Mouse (Mus musculus): ENCODE results near the gene Catsper1. TPM values are rescaled to one million over a fixed set of nuclear protein-coding genes. Genes with fewer than 3 reads are reported as not detected.
A peak's percentile ranks its signal among the peaks of the same experiment; 100 is the strongest.
"Not testable (repeated sequence)": the region's sequence is repeated elsewhere in the genome, so short reads cannot be mapped to it uniquely, and the experiment has no call there.

Gene Catsper1
- polyA plus RNA-seq, 1 experiment, result not detected

DNA sequence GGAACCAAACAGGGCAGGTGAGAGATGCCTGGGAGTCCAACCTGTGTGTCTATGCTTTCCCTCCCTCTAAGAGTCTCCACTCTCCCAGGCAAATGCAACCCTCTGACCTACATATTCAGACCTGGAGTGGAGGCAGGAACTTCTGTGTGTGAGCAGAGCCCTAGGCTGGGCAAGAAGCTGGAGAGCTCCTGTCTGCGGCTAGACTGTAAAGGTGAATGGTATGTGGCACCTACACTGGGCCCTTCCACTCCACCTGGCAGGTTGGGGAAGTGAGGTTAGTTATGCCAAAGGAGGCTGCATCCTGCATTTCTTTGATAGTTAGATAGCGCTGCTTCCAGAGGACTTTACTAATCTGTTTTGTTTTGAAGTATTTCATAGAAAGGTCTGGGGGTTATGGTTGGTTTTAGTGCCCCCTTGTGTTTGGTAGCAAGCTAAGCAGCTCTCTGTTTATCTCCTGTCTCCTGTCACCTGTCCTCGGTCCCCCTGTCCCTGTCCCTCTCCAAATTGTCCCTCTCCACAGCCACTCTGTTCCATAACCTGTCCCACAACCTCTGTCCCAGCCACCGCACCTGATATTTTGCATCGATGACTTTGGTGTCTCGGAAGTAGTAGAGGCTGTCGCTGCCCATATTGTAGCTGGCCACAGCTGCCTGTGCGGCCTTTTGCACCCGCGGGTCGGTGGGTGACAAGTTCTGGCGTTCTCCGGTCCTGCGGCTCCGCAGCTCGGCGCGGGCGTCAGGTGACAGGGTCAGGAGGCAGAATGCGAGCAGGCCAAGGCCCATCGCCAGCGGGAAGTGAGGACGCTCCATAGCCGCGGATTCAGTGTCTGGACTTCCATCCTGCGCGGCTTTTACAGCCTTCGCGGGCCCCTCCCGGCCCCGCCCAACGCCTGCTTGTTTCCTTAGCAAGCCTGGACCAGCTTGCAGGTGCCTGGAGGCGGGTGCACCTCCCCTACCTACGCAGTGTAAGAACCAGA is 13.3 kb downstream of the Catsper1 start:
- H3K27ac ChIP-seq (ENCODE audit: control insufficient read depth, insufficient read depth, low read length), result no peak overlapping the region
- peak; percentile 26; the same call in 1 of the 2 replicates for TF ChIP-seq CTCF (IDR thresholded peaks at IDR 0.05; ENCODE audit: borderline replicate concordance, control insufficient read depth, extremely low read depth, insufficient read depth, low read length, poor library complexity)
- 0 out of 2 replicates have a peak, but pooled peaks have one; percentile 18 for TF ChIP-seq POLR2A (IDR thresholded peaks at IDR 0.05; ENCODE audit: control insufficient read depth, extremely low read depth, insufficient read depth, low read length, poor library complexity)
- peak overlapping the region; percentile 43 for H3K4me3 ChIP-seq (ENCODE audit: control insufficient read depth, insufficient read depth, low read length)
- peak; percentile 23 for DNase-seq
- H3K4me1 ChIP-seq (replicated peaks; ENCODE audit: control insufficient read depth, insufficient read depth, low read length), result peaks cover 11% of the 10 kb centered on the region
- 5% methylated on average over 34 of the region's 34 CpGs for WGBS
- no peaks in the 10 kb centered on the region for H3K36me3 ChIP-seq (ENCODE audit: control insufficient read depth, insufficient read depth, low read length)
- H3K27me3 ChIP-seq (ENCODE audit: control insufficient read depth, insufficient read depth, low read length), result no peaks in the 10 kb centered on the region

DNA sequence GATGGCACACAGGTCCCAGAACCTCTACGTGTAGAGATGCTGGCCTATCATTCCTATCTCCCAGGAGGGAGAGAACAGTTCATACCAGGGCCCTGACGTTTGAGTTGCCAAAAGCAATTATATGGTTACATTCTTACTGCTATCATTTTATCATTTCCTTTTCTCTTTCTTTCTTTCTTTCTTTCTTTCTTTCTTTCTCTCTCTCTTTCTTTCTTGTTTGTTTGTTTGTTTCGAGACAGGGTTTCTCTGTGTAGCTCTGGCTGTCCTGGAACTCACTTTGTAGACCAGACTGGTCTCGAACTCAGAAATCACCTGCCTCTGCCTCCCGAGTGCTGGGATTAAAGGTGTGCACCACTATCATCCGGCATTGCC is 13.9 kb downstream of the Catsper1 start, which contains the start of gene Cst6:
TSS of gene Cst6 (minus strand) at position 73 of the 372 bp plus-strand sequence.
- not testable (repeated sequence) for DNase-seq; H3K27ac ChIP-seq (ENCODE audit: control insufficient read depth, insufficient read depth, low read length); H3K36me3 ChIP-seq (ENCODE audit: control insufficient read depth, insufficient read depth, low read length); H3K27me3 ChIP-seq (ENCODE audit: control insufficient read depth, insufficient read depth, low read length)
- Histone ChIP-seq H3K4me1 (replicated peaks; ENCODE audit: control insufficient read depth, insufficient read depth, low read length) (peaks cover 11% of the 10 kb centered on the region), H3K4me3 (ENCODE audit: control insufficient read depth, insufficient read depth, low read length) (peak within 1 kb of the TSS; percentile 43)
- 85% methylated on average over 6 of the region's 6 CpGs for WGBS

DNA sequence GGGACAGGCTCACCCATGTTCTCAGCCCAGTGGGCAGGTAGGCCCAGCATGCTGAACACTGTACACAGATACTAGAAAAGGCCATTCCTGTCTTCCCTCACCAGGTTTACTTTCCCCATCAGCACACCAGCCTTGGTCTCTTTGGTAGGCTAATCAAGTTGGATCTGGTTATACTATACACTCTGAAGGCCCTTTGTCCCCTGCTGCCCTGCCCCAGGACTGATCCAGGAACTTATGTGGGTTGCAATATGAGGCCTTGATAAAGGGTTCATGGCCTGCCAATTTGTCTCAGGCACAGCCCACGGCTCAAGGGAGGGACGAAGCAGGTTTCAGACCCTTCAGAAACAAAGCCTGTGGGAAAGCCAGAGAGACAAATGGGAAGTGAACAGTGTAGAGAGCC is 18.1 kb downstream of the Catsper1 start:
- no peak overlapping the region for H3K27ac ChIP-seq (ENCODE audit: control insufficient read depth, insufficient read depth, low read length)
- no peak for DNase-seq
- TF ChIP-seq CTCF (IDR thresholded peaks at IDR 0.05; ENCODE audit: borderline replicate concordance, control insufficient read depth, extremely low read depth, insufficient read depth, low read length, poor library complexity), result no peak
- no peak for TF ChIP-seq POLR2A (IDR thresholded peaks at IDR 0.05; ENCODE audit: control insufficient read depth, extremely low read depth, insufficient read depth, low read length, poor library complexity)

DNA sequence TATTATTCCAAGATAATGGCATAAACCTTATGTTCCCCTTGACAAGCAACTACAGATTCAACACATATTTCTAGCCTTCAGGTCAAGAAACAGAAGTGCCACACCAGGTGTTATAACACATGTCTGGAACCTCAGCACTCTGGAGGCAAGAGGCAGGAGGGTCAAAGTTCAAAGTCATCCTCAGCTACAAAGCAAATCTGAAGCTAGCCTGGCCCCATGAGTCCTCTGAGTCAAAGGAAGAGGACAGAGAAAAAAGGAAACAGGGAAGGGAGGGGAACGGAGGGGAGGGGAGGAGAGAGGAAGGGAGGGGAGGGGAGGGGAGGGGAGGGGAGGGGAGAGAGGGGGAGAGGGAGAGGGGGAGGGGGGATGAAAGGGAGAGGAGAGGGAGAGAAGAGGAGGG is 20.5 kb downstream of the Catsper1 start:
- H3K36me3 ChIP-seq (ENCODE audit: control insufficient read depth, insufficient read depth, low read length), result no peaks in the 10 kb centered on the region
- TF ChIP-seq POLR2A (IDR thresholded peaks at IDR 0.05; ENCODE audit: control insufficient read depth, extremely low read depth, insufficient read depth, low read length, poor library complexity), result no peak
- TF ChIP-seq CTCF (IDR thresholded peaks at IDR 0.05; ENCODE audit: borderline replicate concordance, control insufficient read depth, extremely low read depth, insufficient read depth, low read length, poor library complexity), result no peak
- DNase-seq, result no peak
- H3K4me1 ChIP-seq (replicated peaks; ENCODE audit: control insufficient read depth, insufficient read depth, low read length), result no peaks in the 10 kb centered on the region
- no peaks in the 10 kb centered on the region for H3K27me3 ChIP-seq (ENCODE audit: control insufficient read depth, insufficient read depth, low read length)
- H3K4me3 ChIP-seq (ENCODE audit: control insufficient read depth, insufficient read depth, low read length), result no peak overlapping the region
- no CpG with 5 or more reads among the region's 1 CpGs for WGBS
- H3K27ac ChIP-seq (ENCODE audit: control insufficient read depth, insufficient read depth, low read length), result no peak overlapping the region

More for the DNA sequence above, 18.1 kb downstream of the Catsper1 start:
- no peak overlapping the region for H3K4me3 ChIP-seq (ENCODE audit: control insufficient read depth, insufficient read depth, low read length)
- H3K27me3 ChIP-seq (ENCODE audit: control insufficient read depth, insufficient read depth, low read length), result no peaks in the 10 kb centered on the region
- H3K36me3 ChIP-seq (ENCODE audit: control insufficient read depth, insufficient read depth, low read length), result no peaks in the 10 kb centered on the region
- WGBS, result 87% methylated on average over 2 of the region's 2 CpGs
- peaks cover 6% of the 10 kb centered on the region for H3K4me1 ChIP-seq (replicated peaks; ENCODE audit: control insufficient read depth, insufficient read depth, low read length)

DNA sequence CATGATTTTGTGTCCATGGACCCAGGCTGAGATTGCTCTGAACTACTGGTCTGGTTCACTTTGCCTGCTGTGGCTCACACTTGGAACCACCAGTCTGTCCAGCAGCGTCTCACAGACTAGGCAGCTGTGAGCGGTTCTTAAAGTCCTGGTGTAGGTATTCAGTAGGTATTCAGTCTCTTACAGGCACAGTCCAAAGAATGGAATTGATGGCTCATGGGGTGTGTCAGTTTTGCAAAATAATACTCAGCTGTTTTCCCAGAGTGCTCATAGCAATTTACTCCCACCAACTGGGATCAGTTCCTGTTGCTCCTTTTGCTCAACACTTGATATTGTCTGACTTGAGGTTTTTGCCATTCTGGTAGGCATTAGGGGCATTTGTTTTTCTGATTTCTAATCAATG is 26.6 kb downstream of the Catsper1 start:
- TF ChIP-seq CTCF (IDR thresholded peaks at IDR 0.05; ENCODE audit: borderline replicate concordance, control insufficient read depth, extremely low read depth, insufficient read depth, low read length, poor library complexity) (no peak), POLR2A (IDR thresholded peaks at IDR 0.05; ENCODE audit: control insufficient read depth, extremely low read depth, insufficient read depth, low read length, poor library complexity) (no peak)
- no peak for DNase-seq
- whole genome bisulfite sequencing, result 98% methylated on average over 2 of the region's 2 CpGs
- peaks cover 16% of the 10 kb centered on the region for H3K4me1 ChIP-seq (replicated peaks; ENCODE audit: control insufficient read depth, insufficient read depth, low read length)
- no peaks in the 10 kb centered on the region for H3K27me3 ChIP-seq (ENCODE audit: control insufficient read depth, insufficient read depth, low read length)
- no peak overlapping the region for H3K27ac ChIP-seq (ENCODE audit: control insufficient read depth, insufficient read depth, low read length)
- H3K4me3 ChIP-seq (ENCODE audit: control insufficient read depth, insufficient read depth, low read length), result no peak overlapping the region
- H3K36me3 ChIP-seq (ENCODE audit: control insufficient read depth, insufficient read depth, low read length), result no peaks in the 10 kb centered on the region

- no peak for DNase-seq
- peaks cover 26% of the 10 kb centered on the region for H3K4me1 ChIP-seq (replicated peaks; ENCODE audit: control insufficient read depth, insufficient read depth, low read length)
- H3K36me3 ChIP-seq (ENCODE audit: control insufficient read depth, insufficient read depth, low read length), result peaks cover 5% of the 10 kb centered on the region; the same call in 1 of the 2 replicates
- no peak overlapping the region for H3K4me3 ChIP-seq (ENCODE audit: control insufficient read depth, insufficient read depth, low read length)
- TF ChIP-seq CTCF (IDR thresholded peaks at IDR 0.05; ENCODE audit: borderline replicate concordance, control insufficient read depth, extremely low read depth, insufficient read depth, low read length, poor library complexity) (no peak), POLR2A (IDR thresholded peaks at IDR 0.05; ENCODE audit: control insufficient read depth, extremely low read depth, insufficient read depth, low read length, poor library complexity) (no peak)
- 7% methylated on average over 2 of the region's 2 CpGs for WGBS
- no peak overlapping the region for H3K27ac ChIP-seq (ENCODE audit: control insufficient read depth, insufficient read depth, low read length)
- no peaks in the 10 kb centered on the region for H3K27me3 ChIP-seq (ENCODE audit: control insufficient read depth, insufficient read depth, low read length)
Observed at GRCm38 (mm10) chr19:5364124-5364523, 28.6 kb downstream of the Catsper1 start.

Measured in thymus, adult 2 months (tissue).